In genomic region chr10:4388384-4388745, GRCm38 (mm10) we compare ENCODE assay signal across 8 mouse cellular contexts. TPM values are rescaled to one million over a fixed set of nuclear protein-coding genes. Genes with fewer than 3 reads are reported as not detected.
A peak's percentile ranks its signal among the peaks of the same experiment; 100 is the strongest.
DNase-seq lines count a peak whose midpoint lies in the region; ATAC-seq and TF ChIP-seq lines count a peak whose summit lies in the region.

No protein-coding gene starts in this region.

- H3K4me2 ChIP-seq in CH12.LX (ENCODE audit: insufficient read depth, low read depth, poor library complexity, severe bottlenecking) = peak overlapping the region; percentile 80
- peak overlapping the region; percentile 87 for H3K4me2 ChIP-seq in forebrain, embryonic 11.5 days (ENCODE audit: low read depth, low read length, severe bottlenecking)
- H3K4me2 ChIP-seq in intestine, postnatal 0 days (replicated peaks; ENCODE audit: low read depth) = peak overlapping the region; percentile 81

- no peaks in the 10 kb centered on the region for H3K9me3 ChIP-seq in CH12.LX (replicated peaks; ENCODE audit: low read length)
- H3K9me3 ChIP-seq in forebrain, embryonic 11.5 days (ENCODE audit: control insufficient read depth, low read length) = no peaks in the 10 kb centered on the region
- H3K9me3 ChIP-seq in intestine, postnatal 0 days (ENCODE audit: control insufficient read depth) = no peaks in the 10 kb centered on the region

- no peaks in the 10 kb centered on the region for H3K27me3 ChIP-seq in CH12.LX (replicated peaks)
- H3K27me3 ChIP-seq in forebrain, embryonic 11.5 days (ENCODE audit: control insufficient read depth, insufficient read depth, low read length) = no peaks in the 10 kb centered on the region
- H3K27me3 ChIP-seq in intestine, postnatal 0 days (replicated peaks; ENCODE audit: control insufficient read depth, insufficient read depth, low read length) = no peaks in the 10 kb centered on the region

- TF ChIP-seq POLR2A in CH12.LX (IDR thresholded peaks at IDR 0.05; ENCODE audit: low read depth, low read length) = no peak

- peak overlapping the region; percentile 99 for H3K27ac ChIP-seq in gastrocnemius, adult 2 months
- peak overlapping the region; percentile 5; the same call in 1 of the 2 replicates for H3K27ac ChIP-seq in CH12.LX (ENCODE audit: insufficient read depth, low read depth)
- peak overlapping the region; percentile 99 for H3K27ac ChIP-seq in forebrain, embryonic 11.5 days (ENCODE audit: low read depth, low read length)
- peak overlapping the region; percentile 100 for H3K27ac ChIP-seq in intestine, postnatal 0 days (ENCODE audit: low read depth, low read length)

- peaks cover 60% of the 10 kb centered on the region for H3K79me2 ChIP-seq in CH12.LX (replicated peaks; ENCODE audit: control insufficient read depth, extremely low read depth, insufficient read depth, poor library complexity, severe bottlenecking)

- TF ChIP-seq CTCF in gastrocnemius, adult 2 months (IDR thresholded peaks at IDR 0.05) = no peak
- no peak for TF ChIP-seq CTCF in CH12.LX (conservative IDR thresholded peaks at IDR 0.05 in 1 of 2, IDR thresholded peaks at IDR 0.05 in 1 of 2; ENCODE audit: low read depth in 2 of 2, low read length in 2 of 2)
- TF ChIP-seq CTCF in intestine, postnatal 0 days (IDR thresholded peaks at IDR 0.05; ENCODE audit: low read depth) = no peak

- dilution Hi-C loops in CH12.LX (cut with MboI; ENCODE audit: extremely low pct_ligation_motif_present, extremely low pct_unique_long_range_greater_than_20kb, low sequenced_read_pairs) = no loop called here

- 2% methylated on average over 19 of the region's 19 CpGs for whole genome bisulfite sequencing in forebrain, embryonic 11.5 days
- WGBS in intestine, postnatal 0 days = under 1% methylated on average over 19 of the region's 19 CpGs

- peak overlapping the region; percentile 99 for H3K4me3 ChIP-seq in gastrocnemius, adult 2 months
- H3K4me3 ChIP-seq in CH12.LX (replicated peaks in 1 of 3; ENCODE audit: low read depth in 2 of 3, low read length in 2 of 3, poor library complexity in 1 of 3) = peak overlapping the region; percentile 76 to 97 (median 79)
- H3K4me3 ChIP-seq in forebrain, embryonic 11.5 days (ENCODE audit: low read depth, low read length) = peak overlapping the region; percentile 98
- peak overlapping the region; percentile 98 for H3K4me3 ChIP-seq in intestine, postnatal 0 days (ENCODE audit: low read depth, low read length)

- DNase-seq in gastrocnemius, adult 2 months = no peak
- DNase-seq in gastrocnemius, postnatal 14 days = no peak
- no peak for DNase-seq in CH12.LX (ENCODE audit: extremely low read depth)
- no peak for DNase-seq in forebrain, embryonic 11.5 days (ENCODE audit: low spot score)
- DNase-seq in mesoderm, embryonic 11.5 days (ENCODE audit: low read depth, low spot score) = peak; percentile 30
- no peak for DNase-seq in adrenal gland, postnatal 36 days
- no peak for DNase-seq in cerebellum, adult 8-10 months

- TF ChIP-seq EP300 in CH12.LX (IDR thresholded peaks at IDR 0.05; ENCODE audit: low read length) = no peak

- peak overlapping the region; percentile 98 for H3K9ac ChIP-seq in CH12.LX (ENCODE audit: insufficient read depth, low read depth)
- peak overlapping the region; percentile 99 for H3K9ac ChIP-seq in forebrain, embryonic 11.5 days (ENCODE audit: low read length)
- H3K9ac ChIP-seq in intestine, postnatal 0 days (ENCODE audit: low read depth, low read length) = peak overlapping the region; percentile 99

- peaks cover 4 to 26% of the 10 kb centered on the region in 2 experiments for H3K36me3 ChIP-seq in CH12.LX (replicated peaks in 1 of 2; ENCODE audit: control insufficient read depth in 1 of 2, insufficient read depth in 1 of 2, low read length in 1 of 2)
- H3K36me3 ChIP-seq in forebrain, embryonic 11.5 days (ENCODE audit: control insufficient read depth, insufficient read depth, low read length) = no peaks in the 10 kb centered on the region
- H3K36me3 ChIP-seq in intestine, postnatal 0 days (ENCODE audit: control insufficient read depth, insufficient read depth) = no peaks in the 10 kb centered on the region

- TF ChIP-seq RAD21 in CH12.LX (IDR thresholded peaks at IDR 0.05; ENCODE audit: low read depth, low read length) = no peak

- intact Hi-C loops in gastrocnemius, adult 2 months (cut with DNase I) = loop anchor here (2.0 kb wide), 1 partner anchor 44 kb away; the partner anchor contains the start of genes Armt1 and Rmnd1
- intact Hi-C loops in gastrocnemius, postnatal 14 days (cut with DNase I; ENCODE audit: low total_unique reads) = no loop called here

- ATAC-seq in forebrain, embryonic 11.5 days (replicated peaks; ENCODE audit: low FRiP score) = no peak
- no peak for ATAC-seq in intestine, postnatal 0 days

- in situ Hi-C loops in CH12.LX (cut with MboI; ENCODE audit: low pct_ligation_motif_present, low pct_unique_long_range_greater_than_20kb, low sequenced_read_pairs) = no loop called here

- H3K4me1 ChIP-seq in CH12.LX (ENCODE audit: control insufficient read depth in 1 of 2, insufficient read depth in 2 of 2) = peaks cover 13 to 42% of the 10 kb centered on the region in 2 experiments
- H3K4me1 ChIP-seq in forebrain, embryonic 11.5 days (replicated peaks; ENCODE audit: control insufficient read depth, insufficient read depth, low read length) = peaks cover 13% of the 10 kb centered on the region
- peaks cover 10% of the 10 kb centered on the region for H3K4me1 ChIP-seq in intestine, postnatal 0 days (replicated peaks; ENCODE audit: control insufficient read depth, insufficient read depth, low read length)

TF ChIP-seq in CH12.LX, 34 proteins besides CTCF, POLR2A, EP300 and RAD21:
- TF ChIP-seq SMC3 (IDR thresholded peaks at IDR 0.05; ENCODE audit: low read depth, low read length) (no peak), IRF4 (IDR thresholded peaks at IDR 0.05; ENCODE audit: low read depth, low read length) (no peak), USF1 (IDR thresholded peaks at IDR 0.05; ENCODE audit: low read depth, low read length) (no peak), E2F4 (IDR thresholded peaks at IDR 0.05; ENCODE audit: insufficient replicate concordance, low read depth, low read length) (no peak), SIN3A (IDR thresholded peaks at IDR 0.05; ENCODE audit: low read length) (no peak; the same call in 1 of the 2 replicates), NRF1 (IDR thresholded peaks at IDR 0.05; ENCODE audit: low read depth, low read length) (no peak), MAFK (IDR thresholded peaks at IDR 0.05; ENCODE audit: insufficient replicate concordance, low read length) (no peak), ELF1 (IDR thresholded peaks at IDR 0.05; ENCODE audit: low read depth, low read length) (0 out of 2 replicates have a peak, but pooled peaks have one; percentile 7), TBP (conservative IDR thresholded peaks at IDR 0.05; ENCODE audit: low read depth, low read length) (no peak), MXI1 (IDR thresholded peaks at IDR 0.05; ENCODE audit: low read depth, low read length) (0 out of 2 replicates have a peak, but pooled peaks have one; percentile 30), TCF12 (IDR thresholded peaks at IDR 0.05; ENCODE audit: low read depth, low read length) (no peak), PAX5 (IDR thresholded peaks at IDR 0.05; ENCODE audit: low read length) (no peak), GABPA (IDR thresholded peaks at IDR 0.05; ENCODE audit: insufficient replicate concordance, low read depth, low read length) (no peak)
TF ChIP-seq in CH12.LX: peak in this region for 2.

RNA-seq across cellular contexts. Expression of gene Zbtb2, which starts 0.5 kb away (rescaled TPM):
- total RNA-seq in gastrocnemius, adult 2 months (2021) = 1 to 10 TPM; 4.9 to 7.1 TPM
- total RNA-seq in gastrocnemius, postnatal 14 days (2021) = 1 to 10 TPM; 4.2 to 4.5 TPM
- 6.1 and 8.4 TPM in 2 replicates for total RNA-seq in CH12.LX (2012; rRNA removed)
- 11.4 and 12.4 TPM in 2 replicates for total RNA-seq in CH12.LX (2014; rRNA removed)
- 8.9 and 11.1 TPM in 2 replicates for polyA plus RNA-seq in CH12.LX (2012; ENCODE audit: insufficient read length, low read depth)
- polyA plus RNA-seq in forebrain, embryonic 11.5 days (2014; fragmentation: Nextera tagmentation; extraction: Ambion mirVana) = 21.2 and 21.8 TPM in 2 replicates
- 5.1 and 5.6 TPM in 2 replicates for polyA plus RNA-seq in intestine, postnatal 0 days (2015; fragmentation: Nextera tagmentation; extraction: Ambion mirVana)
- 10 to 100 TPM; 11.8 to 12.1 TPM for total RNA-seq in adrenal gland, postnatal 36 days (2021)

RNA-seq across cellular contexts. Expression of gene Rmnd1, which starts 43.8 kb away (rescaled TPM):
- 10 to 100 TPM; 31.8 to 55.6 TPM for total RNA-seq in gastrocnemius, adult 2 months (2021)
- total RNA-seq in gastrocnemius, postnatal 14 days (2021) = 10 to 100 TPM; 27.6 to 28.1 TPM
- 29.1 and 29.5 TPM in 2 replicates for total RNA-seq in CH12.LX (2012; rRNA removed)
- 44.4 and 44.8 TPM in 2 replicates for total RNA-seq in CH12.LX (2014; rRNA removed)
- polyA plus RNA-seq in CH12.LX (2012; ENCODE audit: insufficient read length, low read depth) = 37.6 and 43.6 TPM in 2 replicates
- polyA plus RNA-seq in forebrain, embryonic 11.5 days (2014; fragmentation: Nextera tagmentation; extraction: Ambion mirVana) = 52.5 and 67.0 TPM in 2 replicates
- polyA plus RNA-seq in intestine, postnatal 0 days (2015; fragmentation: Nextera tagmentation; extraction: Ambion mirVana) = 24.8 and 26.8 TPM in 2 replicates
- 10 to 100 TPM; 41.1 to 42.9 TPM for total RNA-seq in adrenal gland, postnatal 36 days (2021)

RNA-seq across cellular contexts. Expression of gene Armt1, which starts 43.9 kb away (rescaled TPM):
- total RNA-seq in gastrocnemius, adult 2 months (2021) = 10 to 100 TPM; 15.5 to 15.6 TPM
- 1 to 10 TPM; 9.4 TPM for total RNA-seq in gastrocnemius, postnatal 14 days (2021)
- total RNA-seq in CH12.LX (2012; rRNA removed) (20.7 and 23.7 TPM in 2 replicates), CH12.LX (2014; rRNA removed) (45.1 and 50.2 TPM in 2 replicates)
- 28.2 and 32.1 TPM in 2 replicates for polyA plus RNA-seq in CH12.LX (2012; ENCODE audit: insufficient read length, low read depth)
- 27.6 and 32.6 TPM in 2 replicates for polyA plus RNA-seq in forebrain, embryonic 11.5 days (2014; fragmentation: Nextera tagmentation; extraction: Ambion mirVana)
- 9.5 and 10.3 TPM in 2 replicates for polyA plus RNA-seq in intestine, postnatal 0 days (2015; fragmentation: Nextera tagmentation; extraction: Ambion mirVana)
- 10 to 100 TPM; 12.7 to 15.8 TPM for total RNA-seq in adrenal gland, postnatal 36 days (2021)

Comparison
In these comparisons a context has a peak if more than half of its experiments do, and no peak if none do; other contexts are left out.
1. H3K27ac ChIP-seq: peak in every context shown above with its lines; median percentile 100 in intestine, postnatal 0 days; 99 in gastrocnemius, adult 2 months; 99 in forebrain, embryonic 11.5 days; 5 in CH12.LX.